Mouse (Mus musculus) testis, adult 10 weeks (tissue): ENCODE results near the gene Ccr7. TPM values are rescaled to one million over a fixed set of nuclear protein-coding genes. Genes with fewer than 3 reads are reported as not detected.

Source experiments
- polyA plus RNA-seq: library from polyadenylated mRNA; stranded (reverse); fragments of 350-450 nt; fragmentation: Illumina TruSeq; extraction: RNeasy Lipid Tissue Mini Kit (QIAGEN cat#74804); gene quantifications from one replicate; pipeline ENCODE4 v1.2.3, GENCODE M21; 2014; ENCODE audit warnings: low read depth, low replicate concordance

Ccr7 gene
- 0.83 TPM for polyA plus RNA-seq

DNA sequence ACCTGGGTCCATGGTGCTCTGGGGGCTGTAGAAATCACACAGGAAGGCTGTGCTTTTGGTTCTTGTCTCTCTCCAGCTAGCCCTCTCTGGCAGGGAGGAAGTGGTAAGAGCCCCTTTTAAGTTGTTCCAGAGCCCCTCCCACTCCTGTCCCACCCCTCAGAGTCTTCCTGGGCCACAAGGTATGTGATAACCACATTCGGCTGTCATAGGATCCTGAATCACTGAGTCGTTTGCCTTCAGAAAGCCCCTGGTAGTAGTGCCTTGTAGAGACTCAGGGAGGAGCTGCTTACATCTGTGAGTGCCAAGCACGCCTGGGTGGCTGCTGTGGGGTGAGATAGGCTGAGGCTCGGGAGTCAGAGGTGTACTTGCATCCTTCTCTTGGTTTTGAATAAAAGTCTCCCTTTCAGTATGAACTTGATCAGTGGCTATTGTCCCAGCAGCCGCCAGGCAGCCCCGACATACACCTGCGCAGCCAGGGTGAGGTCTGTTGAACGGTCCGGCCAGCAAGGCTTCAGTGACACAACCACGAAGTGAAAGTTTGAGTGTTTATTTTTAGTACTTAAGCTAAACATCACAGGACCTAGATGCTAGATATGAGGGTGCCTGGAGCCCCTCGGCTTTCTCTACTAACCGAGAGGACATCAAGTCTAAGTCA is at the start of gene Ccr7:
Gene Ccr7 (minus strand): TSS at position 91 of the 655 bp plus-strand sequence.

Other genes starting within 250 kb of the Ccr7 start
- 3.9 TPM for gene Cdc6, start 247.3 kb downstream of the Ccr7 start, polyA plus RNA-seq
- 1.3 TPM for gene Rara, start 227.3 kb downstream of the Ccr7 start, polyA plus RNA-seq
- gene Gjd3, start 172.1 kb downstream of the Ccr7 start, polyA plus RNA-seq, result not detected
- 171 TPM for gene Top2a, start 130.9 kb downstream of the Ccr7 start, polyA plus RNA-seq
- 3.0 TPM for gene Igfbp4, start 113.8 kb downstream of the Ccr7 start, polyA plus RNA-seq
- 0.04 TPM for gene Tns4, start 65.8 kb downstream of the Ccr7 start, polyA plus RNA-seq
- gene Smarce1, start 75.9 kb upstream of the Ccr7 start, polyA plus RNA-seq, result 147 TPM
- gene Krt222, start 89.0 kb upstream of the Ccr7 start, polyA plus RNA-seq, result 0.32 TPM
- gene Krt24, start 130.2 kb upstream of the Ccr7 start, polyA plus RNA-seq, result not detected
- not detected for gene Krt25, start 167.9 kb upstream of the Ccr7 start, polyA plus RNA-seq
- 0.25 TPM for gene Krt26, start 182.9 kb upstream of the Ccr7 start, polyA plus RNA-seq
- gene Krt27, start 196.0 kb upstream of the Ccr7 start, polyA plus RNA-seq, result not detected
- gene Krt28, start 219.8 kb upstream of the Ccr7 start, polyA plus RNA-seq, result not detected
- gene Krt10, start 234.3 kb upstream of the Ccr7 start, polyA plus RNA-seq, result 9.5 TPM